Mouse (Mus musculus) lung, postnatal 0 days (tissue): ENCODE data around the gene Adprhl1.

Source experiments
- CTCF ChIP-seq: IDR thresholded peaks from 2 replicates; pipeline ENCODE4 v1.5.1; 2016; ENCODE audit warnings: antibody characterized with exemption, mild to moderate bottlenecking
- EP300 ChIP-seq: IDR thresholded peaks from 2 replicates; pipeline ENCODE4 v1.6.1; 2016; ENCODE audit warnings: antibody characterized with exemption, mild to moderate bottlenecking, control low read depth

DNA sequence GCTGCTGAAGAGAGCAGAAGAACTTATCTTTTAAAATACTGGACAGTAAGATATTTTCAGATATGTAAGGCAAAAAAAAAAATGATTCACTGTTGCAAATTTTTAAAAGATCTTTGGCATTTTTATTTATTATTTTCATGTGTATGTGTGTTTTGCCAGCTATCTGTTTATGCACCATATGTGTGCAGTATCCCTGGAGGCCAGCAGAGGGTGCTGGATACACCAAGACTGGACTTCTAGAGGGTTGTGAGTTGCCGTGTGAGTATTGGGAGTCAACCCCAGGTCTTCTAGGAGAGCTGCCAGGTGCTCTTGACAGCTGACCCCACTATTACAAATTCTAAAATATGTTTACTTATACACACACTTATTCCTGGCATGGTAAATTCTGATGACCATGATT is 29.2 kb upstream of the Adprhl1 start:
- no peak for TF ChIP-seq EP300
- peak; percentile 32 for TF ChIP-seq CTCF
